Mouse (Mus musculus) adrenal gland (tissue): Measurements from ENCODE around the gene Spon1.

Source experiments
- intact Hi-C: fragments of 180-260 bp; cut with DNase I; formaldehyde crosslinking; loops from one replicate; pipeline ENCODE4 v1.15.1; 2025

The Spon1 gene

GRCm38 (mm10) chr7:113837151-113837550 lies 71.4 kb downstream of the Spon1 start:
- intact Hi-C loops = no loop called here

GRCm38 (mm10) chr7:113839431-113839830 lies 73.6 kb downstream of the Spon1 start:
- intact Hi-C loops = no loop called here

- intact Hi-C loops = no loop called here
Observed at GRCm38 (mm10) chr7:113841521-113841920, 75.7 kb downstream of the Spon1 start.

GRCm38 (mm10) chr7:113843150-113843549 lies 77.4 kb downstream of the Spon1 start:
- intact Hi-C loops = no loop called here

- intact Hi-C loops = no loop called here
Observed at GRCm38 (mm10) chr7:113845191-113845590, 79.4 kb downstream of the Spon1 start.

GRCm38 (mm10) chr7:113846553-113846952 lies 80.8 kb downstream of the Spon1 start:
- intact Hi-C loops = no loop called here

GRCm38 (mm10) chr7:113847041-113847819 lies 81.4 kb downstream of the Spon1 start:
- intact Hi-C loops = no loop called here

GRCm38 (mm10) chr7:113850389-113850788 lies 84.6 kb downstream of the Spon1 start:
- intact Hi-C loops = no loop called here

- intact Hi-C loops = no loop called here
Observed at GRCm38 (mm10) chr7:113855396-113855795, 89.6 kb downstream of the Spon1 start.

- intact Hi-C loops = no loop called here
Observed at GRCm38 (mm10) chr7:113856067-113856466, 90.3 kb downstream of the Spon1 start.

- intact Hi-C loops = no loop called here
Observed at GRCm38 (mm10) chr7:113859480-113859881, 93.7 kb downstream of the Spon1 start.

- intact Hi-C loops = no loop called here
Observed at GRCm38 (mm10) chr7:113861964-113862363, 96.2 kb downstream of the Spon1 start.

GRCm38 (mm10) chr7:113872846-113873245 lies 107.0 kb downstream of the Spon1 start:
- intact Hi-C loops = no loop called here

- intact Hi-C loops = no loop called here
Observed at GRCm38 (mm10) chr7:113877451-113877850, 111.7 kb downstream of the Spon1 start.

GRCm38 (mm10) chr7:113877926-113878325 lies 112.1 kb downstream of the Spon1 start:
- intact Hi-C loops = no loop called here

GRCm38 (mm10) chr7:113879085-113879501 lies 113.3 kb downstream of the Spon1 start:
- intact Hi-C loops = no loop called here

- intact Hi-C loops = no loop called here
Observed at GRCm38 (mm10) chr7:113880021-113880420, 114.2 kb downstream of the Spon1 start.

GRCm38 (mm10) chr7:113890782-113891181 lies 125.0 kb downstream of the Spon1 start:
- intact Hi-C loops = no loop called here

GRCm38 (mm10) chr7:113891491-113891890 lies 125.7 kb downstream of the Spon1 start:
- intact Hi-C loops = no loop called here

- intact Hi-C loops = no loop called here
Observed at GRCm38 (mm10) chr7:113893944-113894662, 128.3 kb downstream of the Spon1 start.

- intact Hi-C loops = no loop called here
Observed at GRCm38 (mm10) chr7:113895266-113895665, 129.5 kb downstream of the Spon1 start.

- intact Hi-C loops = no loop called here
Observed at GRCm38 (mm10) chr7:113898388-113898787, 132.6 kb downstream of the Spon1 start.

- intact Hi-C loops = no loop called here
Observed at GRCm38 (mm10) chr7:113901511-113901910, 135.7 kb downstream of the Spon1 start.
